Mouse (Mus musculus) urinary bladder, postnatal 36 days (tissue): ENCODE results near the gene Ccne1.

ENCODE experiments used
- DNase-seq, 2 experiments: peaks; one replicate each; pipeline ENCODE4 v3.0.0; 2022; ENCODE audit warnings: low spot score in 2 of 2, mixed read lengths in 1 of 2

The Ccne1 gene

DNA sequence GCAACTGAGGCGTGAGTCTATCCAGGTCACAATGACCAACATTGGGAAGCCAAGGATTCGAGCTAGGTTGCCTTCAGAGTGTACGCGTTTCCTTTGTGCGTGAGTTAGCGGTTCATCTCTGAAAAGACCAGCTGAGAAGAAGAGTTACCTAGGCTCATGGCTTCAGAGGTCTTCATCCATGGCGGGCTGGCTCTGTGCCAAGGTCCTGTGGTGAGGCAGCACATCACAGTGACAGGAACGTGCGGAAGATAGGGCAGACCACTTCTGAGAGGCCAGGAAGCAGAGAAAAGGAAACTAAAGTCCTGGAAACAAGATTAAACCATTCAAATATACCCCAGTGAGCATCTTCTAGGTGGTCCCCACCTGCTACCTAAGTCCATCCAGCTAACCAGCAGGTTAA is 53.1 kb downstream of the Ccne1 start:
- DNase-seq, result no peak
